Mouse (Mus musculus): ENCODE measurements around the gene Tmed4. TPM values are rescaled to one million over a fixed set of nuclear protein-coding genes. Genes with fewer than 3 reads are reported as not detected.

Tmed4 gene
- polyA plus RNA-seq, 1 experiment from 2014 or later, result 104 TPM

GRCm38 (mm10) chr11:6224541-6225229 lies 50.0 kb downstream of the Tmed4 start:
- no peaks in the 10 kb centered on the region for H3K9me3 ChIP-seq
- no peak for ATAC-seq (ENCODE audit: insufficient number of reproducible peaks, low FRiP score, low TSS enrichment, low read depth)
- H3K36me3 ChIP-seq, result no peaks in the 10 kb centered on the region
- H3K4me3 ChIP-seq, result no peak overlapping the region
- WGBS, result 66% methylated on average over 14 of the region's 14 CpGs
- no peaks in the 10 kb centered on the region for H3K4me1 ChIP-seq
- no peak overlapping the region for H3K4me2 ChIP-seq
- no peaks in the 10 kb centered on the region for H3K27me3 ChIP-seq
- no peak overlapping the region for H3K9ac ChIP-seq
- no peak overlapping the region for H3K27ac ChIP-seq

DNA sequence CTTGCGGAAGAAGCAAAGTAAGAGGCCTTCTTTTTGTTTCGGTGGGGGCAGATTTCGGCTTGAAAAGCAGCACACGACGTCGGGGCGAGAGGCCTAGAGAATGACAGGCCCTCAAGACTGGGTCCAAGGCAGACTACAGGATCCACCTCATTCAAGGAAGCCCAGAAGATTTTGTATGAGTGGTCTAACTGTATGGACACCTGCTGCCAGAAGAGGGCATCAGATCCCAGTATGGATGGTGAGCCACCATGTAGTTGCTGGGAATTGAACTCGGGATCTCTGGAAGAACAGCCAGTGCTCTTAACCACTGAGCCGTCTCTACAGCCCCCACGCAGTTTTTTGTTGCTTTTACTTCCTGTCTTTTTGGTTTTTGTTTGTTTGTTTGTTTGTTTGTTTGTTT lies 52.5 kb downstream of the Tmed4 start:
- H3K4me3 ChIP-seq, result no peak overlapping the region
- no peaks in the 10 kb centered on the region for H3K27me3 ChIP-seq
- H3K36me3 ChIP-seq, result no peaks in the 10 kb centered on the region
- WGBS, result 93% methylated on average over 10 of the region's 10 CpGs
- ATAC-seq (ENCODE audit: insufficient number of reproducible peaks, low FRiP score, low TSS enrichment, low read depth), result no peak
- H3K9me3 ChIP-seq, result no peaks in the 10 kb centered on the region
- H3K4me1 ChIP-seq, result no peaks in the 10 kb centered on the region
- no peak overlapping the region for H3K4me2 ChIP-seq
- H3K27ac ChIP-seq, result no peak overlapping the region
- H3K9ac ChIP-seq, result no peak overlapping the region

Other genes with a start within 250 kb of the Tmed4 start
- 2.6 and 4.4 TPM in 2 replicates for gene Camk2b, start 208.5 kb downstream of the Tmed4 start, polyA plus RNA-seq (2015; fragmentation: Nextera tagmentation; extraction: Ambion mirVana)
- gene A730071L15Rik, start 74.8 kb downstream of the Tmed4 start, polyA plus RNA-seq (2015; fragmentation: Nextera tagmentation; extraction: Ambion mirVana), result 0.24 and 0.37 TPM in 2 replicates
- 40.3 and 41.2 TPM in 2 replicates for gene Nudcd3, start 74.5 kb downstream of the Tmed4 start, polyA plus RNA-seq (2015; fragmentation: Nextera tagmentation; extraction: Ambion mirVana)
- 0.07 and 0.13 TPM in 2 replicates for gene Npc1l1, start 44.7 kb downstream of the Tmed4 start, polyA plus RNA-seq (2015; fragmentation: Nextera tagmentation; extraction: Ambion mirVana)
- 81.0 and 91.8 TPM in 2 replicates for gene Ddx56, start 7.1 kb downstream of the Tmed4 start, polyA plus RNA-seq (2015; fragmentation: Nextera tagmentation; extraction: Ambion mirVana)
- 91.4 and 101 TPM in 2 replicates for gene Ogdh, start 16.8 kb upstream of the Tmed4 start, polyA plus RNA-seq (2015; fragmentation: Nextera tagmentation; extraction: Ambion mirVana)
- gene Zmiz2, start 114.2 kb upstream of the Tmed4 start, polyA plus RNA-seq (2015; fragmentation: Nextera tagmentation; extraction: Ambion mirVana), result 10.0 TPM in 2 replicates
- gene Ppia, start 140.6 kb upstream of the Tmed4 start, polyA plus RNA-seq (2015; fragmentation: Nextera tagmentation; extraction: Ambion mirVana), result 4,193 and 4,412 TPM in 2 replicates
- 402 and 435 TPM in 2 replicates for gene H2afv, start 169.6 kb upstream of the Tmed4 start, polyA plus RNA-seq (2015; fragmentation: Nextera tagmentation; extraction: Ambion mirVana)
- 29.2 and 29.9 TPM in 2 replicates for gene Purb, start 201.0 kb upstream of the Tmed4 start, polyA plus RNA-seq (2015; fragmentation: Nextera tagmentation; extraction: Ambion mirVana)
- 3.6 and 4.2 TPM in 2 replicates for gene Myo1g, start 246.1 kb upstream of the Tmed4 start, polyA plus RNA-seq (2015; fragmentation: Nextera tagmentation; extraction: Ambion mirVana)

Measured in limb, embryonic 15.5 days (tissue).